Mouse (Mus musculus): ENCODE results near the gene P2ry12. TPM values are rescaled to one million over a fixed set of nuclear protein-coding genes. Genes with fewer than 3 reads are reported as not detected.

Gene P2ry12
- total RNA-seq, 2 experiments from 2014 or later, result 10.0 to 13.5 TPM

DNA sequence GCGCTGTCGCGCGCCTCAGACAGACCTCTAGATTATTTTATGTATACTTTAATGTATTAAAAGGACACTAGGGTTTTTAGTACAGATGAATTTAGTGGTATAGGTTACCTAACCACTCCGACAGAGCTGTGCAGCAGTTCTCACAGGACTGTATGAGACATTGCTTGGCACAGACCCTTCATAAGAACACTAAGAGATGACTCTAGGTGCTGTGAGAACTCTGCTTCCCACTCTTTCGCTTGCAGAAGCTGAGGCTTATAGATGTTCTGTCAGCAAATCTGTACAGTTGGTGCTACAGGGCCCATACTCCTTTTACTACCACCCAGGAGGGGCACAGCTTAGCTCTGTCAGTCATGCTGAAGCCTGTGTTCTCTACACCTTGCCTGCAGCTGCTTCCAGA is 71.0 kb downstream of the P2ry12 start:
- DNase-seq, result no peak
- intact Hi-C loops (cut with DNase I), result no loop called here

DNA sequence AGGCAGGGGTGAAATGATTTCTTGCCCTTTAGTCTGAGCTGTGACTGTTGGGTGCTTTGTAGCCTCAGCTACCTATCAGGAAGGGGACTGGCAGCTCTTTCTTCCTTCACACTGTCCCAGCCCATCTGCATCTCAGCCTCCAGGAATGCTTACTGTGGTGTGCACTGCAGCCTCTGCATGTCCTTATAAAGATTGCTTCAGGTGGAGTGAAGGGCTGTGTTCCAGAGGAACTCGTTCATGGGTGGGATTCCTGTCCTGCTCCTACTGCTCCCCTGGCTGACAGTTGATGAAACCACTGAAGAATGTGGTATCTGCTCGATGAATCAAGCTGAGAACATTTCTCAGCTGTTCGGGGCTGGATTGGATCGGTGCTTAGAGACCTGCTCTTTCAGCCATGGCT is 75.3 kb downstream of the P2ry12 start:
- DNase-seq, result no peak
- intact Hi-C loops (cut with DNase I), result no loop called here

DNA sequence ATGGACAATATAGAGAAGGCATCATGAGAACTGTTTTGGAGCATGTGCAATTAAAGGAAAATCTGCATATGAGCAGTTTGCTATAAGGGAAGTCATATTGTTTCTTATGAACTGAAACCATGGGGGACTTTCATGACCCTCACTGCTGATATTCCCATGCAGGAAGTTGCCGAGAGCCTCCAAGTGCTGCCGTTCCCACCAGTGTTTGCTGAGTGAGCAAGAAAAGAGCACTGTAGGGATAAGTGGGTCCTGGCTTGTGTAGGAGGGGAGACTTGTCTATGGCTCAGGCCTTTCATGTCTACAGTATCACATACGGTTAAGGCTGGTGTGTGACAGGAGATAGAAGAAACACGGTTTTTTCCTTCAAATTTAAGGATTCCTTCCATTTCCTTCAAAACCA is 77.0 kb downstream of the P2ry12 start:
- no peak for DNase-seq
- intact Hi-C loops (cut with DNase I), result no loop called here

DNA sequence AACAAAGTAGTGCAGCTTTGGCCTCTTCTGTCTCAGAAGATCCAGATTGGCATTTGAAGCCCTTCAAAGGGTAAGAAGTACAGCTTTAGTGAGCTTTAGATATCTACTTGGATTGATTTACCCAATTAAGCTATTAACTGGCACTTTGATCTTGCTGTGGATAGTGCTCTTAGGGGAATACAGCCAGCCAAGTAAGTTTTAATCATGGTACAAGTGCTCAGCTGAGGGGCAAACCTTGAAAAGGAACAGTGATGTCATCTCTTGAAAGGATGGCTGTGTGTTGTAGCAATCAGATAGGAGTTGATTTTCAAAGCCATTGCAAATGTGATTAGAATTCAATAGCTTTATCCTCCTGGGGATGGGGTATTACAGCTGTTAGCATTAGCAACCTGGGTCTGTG is 80.5 kb downstream of the P2ry12 start:
- intact Hi-C loops (cut with DNase I), result no loop called here
- DNase-seq, result no peak

DNA sequence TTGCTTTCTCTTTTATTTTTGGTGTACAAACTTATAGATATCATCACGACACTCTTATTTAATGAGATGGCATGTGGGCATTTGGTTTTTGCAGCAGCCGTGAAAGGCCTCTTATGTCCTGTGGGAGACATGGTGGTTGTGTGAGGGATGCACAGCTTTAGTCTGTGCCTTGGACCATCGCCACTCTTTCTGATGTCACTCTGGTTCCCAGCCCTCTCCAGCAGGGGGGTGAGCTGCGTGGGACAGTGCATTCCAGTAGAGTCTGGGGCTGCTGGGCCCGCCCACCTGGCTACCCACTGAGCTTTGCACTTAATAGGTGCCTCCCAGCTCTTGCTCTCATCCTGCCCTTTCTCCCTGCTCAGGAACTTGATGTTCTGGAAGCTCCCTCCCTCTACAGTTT is 81.5 kb downstream of the P2ry12 start:
- intact Hi-C loops (cut with DNase I), result no loop called here
- peak; percentile 9 for DNase-seq

DNA sequence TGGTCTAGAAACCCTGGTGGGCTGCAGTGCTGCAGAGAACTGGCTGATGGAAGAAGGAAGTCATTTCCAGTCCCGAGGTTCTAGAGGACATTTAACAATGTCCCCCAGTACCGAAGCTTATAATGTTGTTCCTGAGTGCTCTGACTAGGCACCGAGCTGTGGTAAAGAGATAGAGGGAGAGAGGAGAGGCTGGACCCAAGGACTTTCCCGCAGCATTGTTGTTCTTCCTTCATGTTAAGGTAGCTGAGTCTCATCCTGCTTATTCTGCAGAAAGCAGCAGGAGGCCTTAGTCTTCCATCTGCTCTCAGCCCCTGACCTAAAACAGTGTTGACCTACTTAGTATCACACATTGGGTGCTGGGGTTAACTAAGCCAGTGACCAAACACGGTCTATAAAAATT is 85.8 kb downstream of the P2ry12 start:
- no peak for DNase-seq
- intact Hi-C loops (cut with DNase I), result no loop called here

DNA sequence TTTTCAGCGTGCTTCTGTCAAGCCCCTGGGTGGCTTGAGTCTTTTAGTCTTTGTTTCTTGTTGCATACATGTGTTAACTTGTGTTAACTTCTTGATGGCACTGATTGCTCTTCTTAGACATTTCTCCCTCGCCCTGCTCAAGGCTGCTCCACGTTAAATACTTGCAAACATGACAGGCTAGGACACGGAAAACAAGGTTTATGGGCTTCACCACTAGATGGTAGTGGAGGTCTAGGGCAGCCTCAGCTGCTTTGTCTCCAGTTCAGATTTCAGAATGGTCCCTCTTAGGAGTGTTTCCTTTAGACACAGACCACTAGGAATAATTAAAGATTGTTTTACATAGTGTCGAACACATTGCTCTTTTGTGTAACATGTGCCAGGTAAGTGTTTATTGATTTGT is 87.4 kb downstream of the P2ry12 start:
- intact Hi-C loops (cut with DNase I), result no loop called here
- DNase-seq, result peak; percentile 24

DNA sequence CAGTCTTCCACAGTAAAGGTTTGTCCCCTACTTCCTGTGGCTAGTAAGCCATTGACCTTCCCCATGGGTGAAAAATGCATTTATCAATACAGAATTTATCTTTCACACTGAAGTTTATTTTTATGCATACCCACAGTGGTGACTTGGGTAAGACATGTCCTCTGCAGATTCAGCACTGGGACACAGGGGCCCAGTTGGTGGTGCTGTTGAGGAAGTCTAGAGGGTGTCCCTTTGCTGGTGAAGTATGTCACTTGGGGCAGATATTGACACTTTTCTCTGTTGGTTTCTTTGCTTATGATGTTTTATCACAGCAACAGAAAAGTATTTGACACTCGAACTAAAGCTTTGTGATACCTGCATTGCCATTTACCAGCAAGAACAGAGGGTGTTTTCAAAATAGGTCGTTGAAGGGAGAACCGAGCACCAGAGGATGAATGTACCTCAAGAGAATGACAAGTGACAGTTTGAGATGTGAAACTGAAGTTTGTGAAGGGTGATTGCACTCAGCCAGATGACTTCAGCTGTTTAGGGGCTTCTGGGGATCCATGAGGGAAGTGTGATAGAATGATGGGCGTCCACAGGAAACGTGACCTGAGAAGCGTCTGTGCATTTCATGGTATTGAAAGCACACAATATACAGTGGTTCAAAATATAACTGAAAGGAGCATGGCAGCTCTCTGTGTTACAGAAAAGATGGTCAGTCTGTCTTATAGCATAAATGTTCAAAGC is 88.1 kb downstream of the P2ry12 start:
- intact Hi-C loops (cut with DNase I), result no loop called here

DNA sequence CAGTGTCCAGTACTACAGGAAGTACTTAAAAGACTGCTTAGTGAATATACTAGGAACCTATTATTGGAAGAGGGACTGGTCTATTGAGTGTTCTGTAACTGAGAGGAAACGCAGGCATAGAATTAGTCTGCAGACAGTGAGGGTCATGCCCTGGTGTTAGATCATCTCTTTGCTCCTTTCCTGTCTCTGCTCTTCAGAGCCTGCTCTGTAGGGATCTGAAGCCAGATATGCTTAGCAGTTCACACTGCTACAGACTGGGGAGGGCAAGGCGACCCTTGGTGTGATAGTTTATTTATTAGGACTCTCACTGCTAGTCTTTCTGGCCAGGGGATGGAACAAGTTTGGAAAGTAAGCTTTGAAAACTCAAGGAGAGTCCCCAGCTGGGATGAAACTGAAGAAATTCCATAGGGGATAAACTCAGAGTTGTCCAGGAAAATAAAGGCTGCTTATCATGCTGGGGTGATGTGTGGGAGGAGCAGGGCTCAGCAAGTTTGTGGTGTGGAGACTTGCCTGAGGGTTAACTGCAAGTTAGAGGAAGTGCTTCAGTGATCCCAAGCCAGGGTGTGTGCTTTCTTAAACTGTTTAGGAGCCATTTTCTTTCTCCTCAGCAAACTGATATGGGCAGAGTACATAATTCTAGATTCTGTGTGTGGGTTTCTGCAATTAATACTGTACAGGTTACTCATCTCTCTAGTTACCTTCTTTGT is 92.6 kb downstream of the P2ry12 start:
- no peak for DNase-seq
- intact Hi-C loops (cut with DNase I), result no loop called here

More for the DNA sequence above, 88.1 kb downstream of the P2ry12 start:
- DNase-seq, result no peak

DNA sequence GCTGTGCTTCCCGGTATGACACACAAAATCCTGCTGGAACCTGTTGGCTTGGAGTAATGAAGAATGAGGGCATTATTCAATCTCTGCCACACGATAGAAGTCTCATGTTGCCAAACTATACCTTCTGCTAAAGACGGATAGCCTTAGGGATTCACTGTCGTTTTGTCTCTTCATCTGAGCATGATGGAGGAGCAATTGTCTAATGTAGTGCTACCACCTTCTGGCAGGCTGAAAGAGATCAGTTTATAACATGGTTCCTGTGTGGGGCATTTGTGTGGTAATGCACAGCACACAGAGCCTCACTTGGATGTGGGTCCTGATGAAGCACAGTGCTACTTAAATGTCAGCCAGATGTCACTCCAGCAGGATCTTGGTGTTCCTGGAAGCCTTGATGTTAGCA is 93.5 kb downstream of the P2ry12 start:
- intact Hi-C loops (cut with DNase I), result no loop called here
- DNase-seq, result no peak

DNA sequence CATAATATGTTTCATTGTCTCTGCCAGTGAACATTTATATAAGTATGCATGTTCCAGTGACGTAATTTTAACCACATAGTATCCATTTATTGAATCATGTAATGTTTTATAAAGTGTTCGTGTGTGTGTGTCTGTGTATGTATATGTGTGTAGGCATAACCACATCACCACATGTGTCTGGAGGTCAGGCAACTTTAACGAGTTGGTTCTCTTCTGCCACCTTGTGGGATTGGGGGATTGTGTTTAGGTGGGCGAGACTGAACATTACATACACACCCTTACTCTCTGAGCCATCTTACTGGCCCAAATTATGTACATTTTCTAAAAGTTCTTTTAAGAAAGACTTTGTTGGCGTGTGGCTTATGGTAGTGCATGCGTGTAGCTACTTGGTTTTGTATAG is 94.2 kb downstream of the P2ry12 start:
- intact Hi-C loops (cut with DNase I), result no loop called here
- DNase-seq, result no peak

DNA sequence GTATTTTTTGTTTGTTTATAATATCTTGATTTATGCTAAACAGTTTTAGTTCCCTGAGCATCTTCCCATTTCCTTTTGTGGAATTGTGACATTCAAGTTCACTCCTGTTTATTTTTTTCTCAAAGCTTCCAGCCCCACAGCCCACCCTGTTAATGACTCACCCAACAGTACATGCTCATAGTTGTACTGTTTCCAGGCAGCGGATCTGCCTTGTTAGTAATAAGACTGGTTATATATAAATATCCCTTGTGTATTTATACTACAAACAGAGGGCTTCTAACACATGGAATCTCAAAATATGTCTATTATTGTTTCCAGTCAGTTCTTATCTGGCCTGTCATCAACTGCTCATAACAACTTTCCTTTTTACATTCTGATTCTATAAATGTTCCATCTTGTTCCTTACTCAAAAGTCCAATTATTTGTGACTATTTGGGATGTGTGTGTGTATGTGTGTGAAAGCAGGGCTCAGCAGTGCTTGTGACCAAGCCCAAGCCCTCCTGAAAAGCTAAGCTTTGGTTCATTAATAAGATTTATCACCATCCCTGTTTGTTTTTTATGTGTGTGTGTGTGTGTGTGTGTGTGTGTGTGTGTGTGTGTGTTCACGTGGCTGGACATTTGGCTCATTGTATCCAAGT is 95.1 kb downstream of the P2ry12 start:
- intact Hi-C loops (cut with DNase I), result no loop called here

More for the DNA sequence above, 95.1 kb downstream of the P2ry12 start:
- DNase-seq, result no peak

Other genes with a start within 250 kb of the P2ry12 start
- gene Gpr171, start 161.1 kb downstream of the P2ry12 start, total RNA-seq (2021), result not detected
- 1 to 10 TPM in 1 of 2 experiments, under 1 TPM in 1; 0.70 to 1.0 TPM for gene P2ry14, start 109.3 kb downstream of the P2ry12 start, total RNA-seq (2021)
- not detected for gene Gpr87, start 67.8 kb downstream of the P2ry12 start, total RNA-seq (2021)
- gene P2ry13, start 52.0 kb downstream of the P2ry12 start, total RNA-seq (2021), result 1 to 10 TPM; 2.8 TPM
- 1 to 10 TPM; 7.4 to 7.9 TPM for gene Igsf10, start 81.5 kb upstream of the P2ry12 start, total RNA-seq (2021)